Mouse (Mus musculus): ENCODE measurements around the gene Cdca4. TPM values are rescaled to one million over a fixed set of nuclear protein-coding genes. Genes with fewer than 3 reads are reported as not detected.

Gene Cdca4
- polyA plus RNA-seq, 1 experiment from 2014 or later = 199 TPM

GRCm38 (mm10) chr12:112814682-112815470 lies 14.3 kb downstream of the Cdca4 start:
- peaks cover 13% of the 10 kb centered on the region for H3K4me1 ChIP-seq
- H3K4me3 ChIP-seq = no peak overlapping the region
- no peaks in the 10 kb centered on the region for H3K9me3 ChIP-seq
- peaks cover 89% of the 10 kb centered on the region for H3K36me3 ChIP-seq (replicated peaks)
- H3K27me3 ChIP-seq (ENCODE audit: poor library complexity, severe bottlenecking) = peaks cover 17% of the 10 kb centered on the region; the same call in 1 of the 2 replicates
- H3K27ac ChIP-seq = no peak overlapping the region
- 79% methylated on average over 14 of the region's 14 CpGs for WGBS
- no peak for DNase-seq (ENCODE audit: extremely low spot score, low spot score)

- no peak overlapping the region for H3K27ac ChIP-seq
- whole genome bisulfite sequencing = 87% methylated on average over 7 of the region's 7 CpGs
- H3K36me3 ChIP-seq (replicated peaks) = peaks cover 74% of the 10 kb centered on the region
These were observed 15.9 kb downstream of the Cdca4 start for GRCm38 (mm10) chr12:112813370-112813769.

GRCm38 (mm10) chr12:112810092-112810885 lies 18.9 kb downstream of the Cdca4 start:
- peaks cover 32% of the 10 kb centered on the region for H3K4me1 ChIP-seq
- 71% methylated on average over 19 of the region's 19 CpGs for WGBS
- peaks cover 44% of the 10 kb centered on the region for H3K36me3 ChIP-seq (replicated peaks)
- no peak overlapping the region for H3K27ac ChIP-seq
- peaks cover 29% of the 10 kb centered on the region for H3K27me3 ChIP-seq (ENCODE audit: poor library complexity, severe bottlenecking)
- no peaks in the 10 kb centered on the region for H3K9me3 ChIP-seq
- peak overlapping the region; percentile 79 for H3K4me3 ChIP-seq
- no peak for DNase-seq (ENCODE audit: extremely low spot score, low spot score)

More at GRCm38 (mm10) chr12:112813370-112813769, 15.9 kb downstream of the Cdca4 start:
- Histone ChIP-seq H3K4me3 (no peak overlapping the region), H3K9me3 (no peaks in the 10 kb centered on the region), H3K27me3 (ENCODE audit: poor library complexity, severe bottlenecking) (peaks cover 18% of the 10 kb centered on the region; the same call in 1 of the 2 replicates), H3K4me1 (peaks cover 27% of the 10 kb centered on the region)
- no peak for DNase-seq (ENCODE audit: extremely low spot score, low spot score)

- WGBS = 24% methylated on average over 8 of the region's 8 CpGs
- Histone ChIP-seq H3K4me1 (peaks cover 32% of the 10 kb centered on the region), H3K4me3 (peak overlapping the region; percentile 79), H3K27me3 (ENCODE audit: poor library complexity, severe bottlenecking) (peaks cover 34% of the 10 kb centered on the region), H3K9me3 (no peaks in the 10 kb centered on the region), H3K36me3 (replicated peaks) (peaks cover 37% of the 10 kb centered on the region), H3K27ac (no peak overlapping the region)
- no peak for DNase-seq (ENCODE audit: extremely low spot score, low spot score)
These were observed 19.6 kb downstream of the Cdca4 start for GRCm38 (mm10) chr12:112809641-112810040.

- peaks cover 36% of the 10 kb centered on the region for H3K4me1 ChIP-seq
- peak within 1 kb of the TSS; percentile 80 for H3K27ac ChIP-seq
- H3K27me3 ChIP-seq (ENCODE audit: poor library complexity, severe bottlenecking) = peaks cover 43% of the 10 kb centered on the region
- peak within 1 kb of the TSS; percentile 79 for H3K4me3 ChIP-seq
- H3K9me3 ChIP-seq = no peaks in the 10 kb centered on the region
- H3K36me3 ChIP-seq (replicated peaks) = peaks cover 28% of the 10 kb centered on the region
- under 1% methylated on average over 64 of the region's 64 CpGs for WGBS
- peak; percentile 89 for DNase-seq (ENCODE audit: extremely low spot score, low spot score)
These were observed 20.4 kb downstream of the Cdca4 start, which contains the start of gene Clba1 for GRCm38 (mm10) chr12:112808587-112809364. Gene Clba1 (plus strand): TSS chr12:112808937.

GRCm38 (mm10) chr12:112808212-112808586 lies 21.0 kb downstream of the Cdca4 start:
- Histone ChIP-seq H3K36me3 (replicated peaks) (peaks cover 23% of the 10 kb centered on the region), H3K9me3 (no peaks in the 10 kb centered on the region), H3K4me1 (peaks cover 39% of the 10 kb centered on the region), H3K27ac (peak overlapping the region; percentile 80), H3K27me3 (ENCODE audit: poor library complexity, severe bottlenecking) (peaks cover 48% of the 10 kb centered on the region), H3K4me3 (peak overlapping the region; percentile 79)
- WGBS = 69% methylated on average over 5 of the region's 5 CpGs
- no peak for DNase-seq (ENCODE audit: extremely low spot score, low spot score)

GRCm38 (mm10) chr12:112807796-112808195 lies 21.4 kb downstream of the Cdca4 start:
- H3K36me3 ChIP-seq (replicated peaks) = peaks cover 19% of the 10 kb centered on the region
- H3K4me3 ChIP-seq = peak overlapping the region; percentile 79
- H3K4me1 ChIP-seq = peaks cover 43% of the 10 kb centered on the region
- DNase-seq (ENCODE audit: extremely low spot score, low spot score) = no peak
- peak overlapping the region; percentile 80 for H3K27ac ChIP-seq
- peaks cover 53% of the 10 kb centered on the region for H3K27me3 ChIP-seq (ENCODE audit: poor library complexity, severe bottlenecking)
- 84% methylated on average over 4 of the region's 4 CpGs for WGBS
- no peaks in the 10 kb centered on the region for H3K9me3 ChIP-seq

GRCm38 (mm10) chr12:112806044-112806443 lies 23.2 kb downstream of the Cdca4 start:
- DNase-seq (ENCODE audit: extremely low spot score, low spot score) = no peak
- peaks cover 65% of the 10 kb centered on the region for H3K27me3 ChIP-seq (ENCODE audit: poor library complexity, severe bottlenecking)
- peaks cover 60% of the 10 kb centered on the region for H3K4me1 ChIP-seq
- no peaks in the 10 kb centered on the region for H3K9me3 ChIP-seq
- 76% methylated on average over 6 of the region's 6 CpGs for WGBS
- no peak overlapping the region for H3K27ac ChIP-seq
- H3K36me3 ChIP-seq (replicated peaks) = peaks cover 1% of the 10 kb centered on the region; the same call in 1 of the 2 replicates
- H3K4me3 ChIP-seq = no peak overlapping the region

GRCm38 (mm10) chr12:112804046-112804445 lies 25.2 kb downstream of the Cdca4 start:
- H3K4me1 ChIP-seq = peaks cover 40% of the 10 kb centered on the region
- WGBS = 71% methylated on average over 13 of the region's 13 CpGs
- no peak overlapping the region for H3K27ac ChIP-seq
- no peak overlapping the region for H3K4me3 ChIP-seq
- H3K36me3 ChIP-seq (replicated peaks) = no peaks in the 10 kb centered on the region
- DNase-seq (ENCODE audit: extremely low spot score, low spot score) = no peak
- H3K27me3 ChIP-seq (ENCODE audit: poor library complexity, severe bottlenecking) = peaks cover 72% of the 10 kb centered on the region
- no peaks in the 10 kb centered on the region for H3K9me3 ChIP-seq

- Histone ChIP-seq H3K4me1 (peaks cover 30% of the 10 kb centered on the region), H3K9me3 (no peaks in the 10 kb centered on the region), H3K4me3 (peak overlapping the region; percentile 77; the same call in 1 of the 2 replicates), H3K27me3 (ENCODE audit: poor library complexity, severe bottlenecking) (peaks cover 81% of the 10 kb centered on the region), H3K27ac (no peak overlapping the region), H3K36me3 (replicated peaks) (no peaks in the 10 kb centered on the region)
- DNase-seq (ENCODE audit: extremely low spot score, low spot score) = no peak
- WGBS = 15% methylated on average over 3 of the region's 3 CpGs
These were observed 26.3 kb downstream of the Cdca4 start for GRCm38 (mm10) chr12:112802917-112803316.

- peak; percentile 82 for DNase-seq (ENCODE audit: extremely low spot score, low spot score)
- peaks cover 30% of the 10 kb centered on the region for H3K4me1 ChIP-seq
- no peaks in the 10 kb centered on the region for H3K9me3 ChIP-seq
- no peaks in the 10 kb centered on the region for H3K36me3 ChIP-seq (replicated peaks)
- peak within 1 kb of the TSS; percentile 77 for H3K4me3 ChIP-seq
- H3K27ac ChIP-seq = peak within 1 kb of the TSS; percentile 76
- 4% methylated on average over 69 of the region's 69 CpGs for WGBS
- H3K27me3 ChIP-seq (ENCODE audit: poor library complexity, severe bottlenecking) = peaks cover 85% of the 10 kb centered on the region
These were observed 27.1 kb downstream of the Cdca4 start, which contains the start of gene Ahnak2 for GRCm38 (mm10) chr12:112801864-112802846. Gene Ahnak2 (minus strand): TSS chr12:112802657.
